Mouse (Mus musculus): ENCODE measurements around the gene Ushbp1. TPM values are rescaled to one million over a fixed set of nuclear protein-coding genes. Genes with fewer than 3 reads are reported as not detected.
A peak's percentile ranks its signal among the peaks of the same experiment; 100 is the strongest.
"Not testable (repeated sequence)": the region's sequence is repeated elsewhere in the genome, so short reads cannot be mapped to it uniquely, and the experiment has no call there.

Gene Ushbp1
- polyA plus RNA-seq (2016; fragmentation: Nextera tagmentation; extraction: Ambion mirVana): 8.6 and 8.9 TPM in 2 replicates

- peaks cover 18% of the 10 kb centered on the region for H3K36me3 ChIP-seq
- peaks cover 6% of the 10 kb centered on the region for H3K4me1 ChIP-seq
- H3K4me2 ChIP-seq (replicated peaks): peak within 1 kb of the TSS; percentile 80
- H3K9me3 ChIP-seq: no peaks in the 10 kb centered on the region
- no peaks in the 10 kb centered on the region for H3K27me3 ChIP-seq
- peak within 1 kb of the TSS; percentile 52; the same call in 1 of the 2 replicates for H3K27ac ChIP-seq
- no peak within 1 kb of the TSS for H3K9ac ChIP-seq
- no peak for ATAC-seq (ENCODE audit: insufficient number of reproducible peaks, insufficient read depth, low FRiP score, low TSS enrichment)
- H3K4me3 ChIP-seq: peak within 1 kb of the TSS; percentile 83
- WGBS: 88% methylated on average over 9 of the region's 9 CpGs
Observed at GRCm38 (mm10) chr8:71395629-71396028, at the start of gene Ushbp1. Gene Ushbp1, minus strand, starts transcription at chr8:71395802.

GRCm38 (mm10) chr8:71445096-71445495 lies 49.5 kb upstream of the Ushbp1 start:
- no peaks in the 10 kb centered on the region for H3K36me3 ChIP-seq
- no peak overlapping the region for H3K4me2 ChIP-seq (replicated peaks)
- H3K4me1 ChIP-seq: no peaks in the 10 kb centered on the region
- H3K27me3 ChIP-seq: 0 out of 2 replicates have a peak, but pooled peaks cover 4% of the 10 kb centered on the region
- 78% methylated on average over 7 of the region's 7 CpGs for WGBS
- no peak overlapping the region for H3K4me3 ChIP-seq
- ATAC-seq (ENCODE audit: insufficient number of reproducible peaks, insufficient read depth, low FRiP score, low TSS enrichment): no peak
- no peak overlapping the region; the same call in 1 of the 2 replicates for H3K9ac ChIP-seq
- no peak overlapping the region for H3K27ac ChIP-seq
- no peaks in the 10 kb centered on the region for H3K9me3 ChIP-seq

- no peak overlapping the region for H3K27ac ChIP-seq
- H3K9ac ChIP-seq: no peak overlapping the region
- H3K4me3 ChIP-seq: no peak overlapping the region
- no peak for ATAC-seq (ENCODE audit: insufficient number of reproducible peaks, insufficient read depth, low FRiP score, low TSS enrichment)
- no peak overlapping the region for H3K4me2 ChIP-seq (replicated peaks)
- no peaks in the 10 kb centered on the region for H3K36me3 ChIP-seq
- no peaks in the 10 kb centered on the region for H3K9me3 ChIP-seq
- H3K27me3 ChIP-seq: 0 out of 2 replicates have a peak, but pooled peaks cover 4% of the 10 kb centered on the region
- no peaks in the 10 kb centered on the region for H3K4me1 ChIP-seq
- WGBS: 0% methylated on average over 7 of the region's 7 CpGs
Observed at GRCm38 (mm10) chr8:71441404-71441803, 45.8 kb upstream of the Ushbp1 start.

- 52% methylated on average over 3 of the region's 3 CpGs for WGBS
Observed at GRCm38 (mm10) chr8:71437041-71437440, 41.4 kb upstream of the Ushbp1 start.

GRCm38 (mm10) chr8:71432935-71433334 lies 37.3 kb upstream of the Ushbp1 start:
- H3K9me3 ChIP-seq; H3K27me3 ChIP-seq; H3K4me2 ChIP-seq (replicated peaks); H3K36me3 ChIP-seq; ATAC-seq (ENCODE audit: insufficient number of reproducible peaks, insufficient read depth, low FRiP score, low TSS enrichment); H3K9ac ChIP-seq; H3K27ac ChIP-seq; H3K4me1 ChIP-seq; H3K4me3 ChIP-seq: not testable (repeated sequence)
- WGBS: 83% methylated on average over 1 of the region's 1 CpGs

More at GRCm38 (mm10) chr8:71437041-71437440, 41.4 kb upstream of the Ushbp1 start:
- no peak overlapping the region for H3K9ac ChIP-seq
- no peak overlapping the region for H3K27ac ChIP-seq
- no peaks in the 10 kb centered on the region for H3K9me3 ChIP-seq
- H3K4me1 ChIP-seq: no peaks in the 10 kb centered on the region
- H3K4me3 ChIP-seq: no peak overlapping the region
- H3K27me3 ChIP-seq: 0 out of 2 replicates have a peak, but pooled peaks cover 3% of the 10 kb centered on the region
- H3K4me2 ChIP-seq (replicated peaks): no peak overlapping the region
- ATAC-seq (ENCODE audit: insufficient number of reproducible peaks, insufficient read depth, low FRiP score, low TSS enrichment): no peak
- H3K36me3 ChIP-seq: no peaks in the 10 kb centered on the region

GRCm38 (mm10) chr8:71422121-71422520 lies 26.5 kb upstream of the Ushbp1 start:
- no peak overlapping the region for H3K9ac ChIP-seq
- H3K9me3 ChIP-seq: no peaks in the 10 kb centered on the region
- no peaks in the 10 kb centered on the region for H3K27me3 ChIP-seq
- ATAC-seq (ENCODE audit: insufficient number of reproducible peaks, insufficient read depth, low FRiP score, low TSS enrichment): no peak
- H3K36me3 ChIP-seq: no peaks in the 10 kb centered on the region
- H3K4me3 ChIP-seq: no peak overlapping the region
- no peak overlapping the region for H3K4me2 ChIP-seq (replicated peaks)
- H3K27ac ChIP-seq: no peak overlapping the region
- H3K4me1 ChIP-seq: no peaks in the 10 kb centered on the region

GRCm38 (mm10) chr8:71411535-71412273 lies 16.1 kb upstream of the Ushbp1 start:
- Histone ChIP-seq H3K36me3 (peaks cover 27% of the 10 kb centered on the region), H3K9me3 (no peaks in the 10 kb centered on the region), H3K4me2 (replicated peaks) (no peak overlapping the region), H3K27me3 (no peaks in the 10 kb centered on the region), H3K9ac (no peak overlapping the region), H3K4me3 (no peak overlapping the region), H3K4me1 (peaks cover 9% of the 10 kb centered on the region), H3K27ac (no peak overlapping the region)
- 47% methylated on average over 11 of the region's 11 CpGs for WGBS
- no peak for ATAC-seq (ENCODE audit: insufficient number of reproducible peaks, insufficient read depth, low FRiP score, low TSS enrichment)

- Histone ChIP-seq H3K27ac (no peak overlapping the region), H3K27me3 (no peaks in the 10 kb centered on the region), H3K9me3 (no peaks in the 10 kb centered on the region), H3K9ac (no peak overlapping the region), H3K4me3 (no peak overlapping the region), H3K4me2 (replicated peaks) (no peak overlapping the region), H3K36me3 (peaks cover 27% of the 10 kb centered on the region), H3K4me1 (peaks cover 15% of the 10 kb centered on the region)
- ATAC-seq (ENCODE audit: insufficient number of reproducible peaks, insufficient read depth, low FRiP score, low TSS enrichment): no peak
- 88% methylated on average over 4 of the region's 4 CpGs for WGBS
Observed at GRCm38 (mm10) chr8:71408231-71408630, 12.6 kb upstream of the Ushbp1 start.

- Histone ChIP-seq H3K4me3 (peak overlapping the region; percentile 68; the same call in 1 of the 2 replicates), H3K9me3 (no peaks in the 10 kb centered on the region), H3K27me3 (no peaks in the 10 kb centered on the region), H3K36me3 (peaks cover 27% of the 10 kb centered on the region), H3K9ac (no peak overlapping the region), H3K4me1 (peaks cover 15% of the 10 kb centered on the region), H3K4me2 (replicated peaks) (peak overlapping the region; percentile 84), H3K27ac (no peak overlapping the region)
- 92% methylated on average over 14 of the region's 14 CpGs for WGBS
- no peak for ATAC-seq (ENCODE audit: insufficient number of reproducible peaks, insufficient read depth, low FRiP score, low TSS enrichment)
Observed at GRCm38 (mm10) chr8:71407441-71407840, 11.8 kb upstream of the Ushbp1 start.

DNA sequence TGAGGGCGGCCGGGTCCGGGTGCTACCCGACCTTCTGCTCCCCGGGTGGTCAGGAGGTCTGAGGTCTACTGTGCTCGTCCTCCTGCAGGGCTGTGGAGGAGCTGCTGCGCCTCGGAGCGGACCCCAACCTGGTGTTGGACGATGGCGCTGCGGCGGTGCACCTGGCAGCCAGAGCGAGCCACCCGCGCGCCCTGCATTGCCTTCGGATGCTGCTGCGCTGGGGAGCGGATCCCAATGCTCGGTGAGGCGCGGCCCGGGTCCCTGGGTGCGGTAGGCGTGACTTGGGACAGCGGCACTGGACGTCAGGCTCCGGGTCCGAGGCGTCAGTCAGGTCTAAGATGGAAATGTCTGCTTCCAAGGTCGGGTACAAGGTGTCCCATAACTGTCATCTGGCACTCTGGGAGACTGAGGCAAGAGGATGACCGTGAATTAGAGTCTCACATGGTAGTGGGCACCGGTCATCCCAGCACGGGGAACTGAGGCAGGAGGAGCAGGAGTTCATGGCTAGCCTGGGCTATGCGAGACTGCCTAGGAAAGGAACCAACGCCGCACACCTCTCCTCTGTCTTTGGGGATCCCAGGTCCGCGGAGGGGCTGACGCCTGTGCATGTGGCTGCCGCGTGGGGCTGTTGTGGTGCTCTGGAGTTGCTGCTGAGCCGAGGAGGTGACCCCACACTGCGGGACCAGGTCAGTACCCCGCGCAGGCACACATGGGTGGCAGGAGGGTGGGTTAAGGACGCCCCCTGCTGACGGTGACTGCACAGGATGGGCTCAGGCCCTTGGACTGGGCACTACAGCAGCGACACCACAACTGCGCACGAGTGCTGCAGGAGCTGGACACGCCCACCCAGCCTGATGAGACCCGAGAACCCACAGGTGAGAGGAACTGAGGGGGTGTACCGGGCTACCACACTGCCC lies 10.8 kb upstream of the Ushbp1 start:
- no peaks in the 10 kb centered on the region for H3K9me3 ChIP-seq
- peak; percentile 79 for ATAC-seq (ENCODE audit: insufficient number of reproducible peaks, insufficient read depth, low FRiP score, low TSS enrichment)
- peaks cover 27% of the 10 kb centered on the region for H3K36me3 ChIP-seq
- H3K27me3 ChIP-seq: no peaks in the 10 kb centered on the region
- WGBS: 1% methylated on average over 54 of the region's 55 CpGs
- H3K4me2 ChIP-seq (replicated peaks): peak overlapping the region; percentile 84
- H3K27ac ChIP-seq: peak overlapping the region; percentile 26; the same call in 1 of the 2 replicates
- H3K4me1 ChIP-seq: peaks cover 15% of the 10 kb centered on the region
- peak overlapping the region; percentile 68 for H3K4me3 ChIP-seq
- peak overlapping the region; percentile 62 for H3K9ac ChIP-seq

- H3K4me1 ChIP-seq: peaks cover 15% of the 10 kb centered on the region
- no peaks in the 10 kb centered on the region for H3K9me3 ChIP-seq
- 18% methylated on average over 33 of the region's 33 CpGs for WGBS
- H3K36me3 ChIP-seq: peaks cover 31% of the 10 kb centered on the region
- H3K27me3 ChIP-seq: no peaks in the 10 kb centered on the region
- ATAC-seq (ENCODE audit: insufficient number of reproducible peaks, insufficient read depth, low FRiP score, low TSS enrichment): peak; percentile 79
- H3K4me2 ChIP-seq (replicated peaks): peak within 1 kb of the TSS; percentile 84
- H3K9ac ChIP-seq: peak within 1 kb of the TSS; percentile 62
- peak within 1 kb of the TSS; percentile 67 for H3K27ac ChIP-seq
- H3K4me3 ChIP-seq: peak within 1 kb of the TSS; percentile 68
Observed at GRCm38 (mm10) chr8:71405401-71406098, 9.9 kb upstream of the Ushbp1 start, which contains the start of gene Ankle1. Gene Ankle1, plus strand, starts transcription at chr8:71406010.

Data from embryonic facial prominence, embryonic 12.5 days (tissue).